Mouse (Mus musculus): ENCODE measurements around the gene Rpp40.

DNA sequence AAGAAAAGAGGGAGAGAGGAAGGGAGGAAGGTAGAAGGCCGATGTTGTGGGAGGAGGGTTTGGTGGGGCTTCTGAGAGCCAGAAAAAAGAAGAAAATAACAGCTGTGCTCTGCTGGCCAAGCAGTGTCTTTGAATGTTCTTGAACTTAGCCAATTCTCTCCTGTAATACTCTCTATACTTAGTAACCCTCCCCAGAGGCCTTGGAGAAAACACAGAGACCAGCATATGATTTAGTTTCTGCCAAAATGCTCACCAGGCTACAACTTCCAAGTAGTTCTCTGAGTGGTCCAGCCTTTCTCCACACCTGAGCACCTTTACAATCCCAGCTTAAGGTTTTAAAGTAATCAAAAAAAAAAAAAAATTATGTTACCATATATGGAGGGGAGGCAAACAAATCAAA is 27.9 kb downstream of the Rpp40 start:
- no peak for TF ChIP-seq CTCF (IDR thresholded peaks at IDR 0.05; ENCODE audit: low read depth, low read length)
- TF ChIP-seq POLR2A (IDR thresholded peaks at IDR 0.05; ENCODE audit: extremely low read depth, insufficient read depth, low read length) = no peak
